In the genomic region with DNA sequence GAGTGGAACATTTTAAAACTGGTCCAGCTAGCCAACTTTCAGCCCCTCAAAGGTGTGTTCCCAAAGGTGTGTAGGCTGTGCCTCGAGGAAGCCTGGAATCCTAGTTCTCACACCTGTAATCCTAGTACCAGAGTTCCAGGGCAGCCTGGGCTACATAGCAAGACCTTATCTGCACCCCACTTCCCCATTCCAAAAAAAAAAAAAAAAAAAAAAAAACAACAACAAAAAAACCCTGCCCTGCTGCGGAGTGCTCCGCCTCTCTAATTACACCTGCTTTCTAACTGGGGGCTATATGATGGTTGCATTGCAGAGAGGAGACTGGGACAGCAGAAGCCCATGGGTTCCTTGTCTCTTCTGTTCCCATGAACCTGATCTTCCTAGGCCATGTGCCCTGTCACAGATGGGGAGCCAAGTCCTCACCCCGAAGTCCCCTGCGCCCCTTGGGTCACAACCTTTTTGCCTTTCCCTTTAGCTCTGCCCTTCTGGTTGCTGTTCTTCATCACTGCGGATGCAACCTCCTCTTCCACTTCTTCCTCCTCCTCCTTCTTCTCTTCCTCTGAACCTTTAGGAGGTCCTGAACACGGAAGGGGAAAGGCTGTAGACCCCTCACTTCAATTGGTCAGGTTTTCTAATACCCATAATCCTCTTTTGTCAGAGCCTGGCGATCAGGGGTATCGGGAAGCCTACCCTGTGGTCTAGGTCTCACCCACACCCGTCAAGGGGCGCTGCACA, we compare ENCODE assay signal across 9 mouse cellular contexts. TPM values are rescaled to one million over a fixed set of nuclear protein-coding genes. Genes with fewer than 3 reads are reported as not detected.
DNase-seq lines count a peak whose midpoint lies in the region; ATAC-seq and TF ChIP-seq lines count a peak whose summit lies in the region.
"Had no signal": no experiment of that assay in that cellular context is flagged by ENCODE, and none has a peak within 500 bp of the region (broad histone marks: within the 10 kb centered on the region; RNA-seq: fewer than 3 reads in every experiment).

No protein-coding gene starts in this region.

- no peaks in the 10 kb centered on the region for H3K9me3 ChIP-seq in neural tube, embryonic 11.5 days (ENCODE audit: control insufficient read depth, low read length)
- no peaks in the 10 kb centered on the region for H3K9me3 ChIP-seq in hindbrain, embryonic 10.5 days
- H3K9me3 ChIP-seq in liver, postnatal 0 days (ENCODE audit: low read length): no peaks in the 10 kb centered on the region

- no peaks in the 10 kb centered on the region for H3K36me3 ChIP-seq in neural tube, embryonic 11.5 days (ENCODE audit: control insufficient read depth, insufficient read depth, low read length)
- no peaks in the 10 kb centered on the region for H3K36me3 ChIP-seq in hindbrain, embryonic 10.5 days
- no peaks in the 10 kb centered on the region for H3K36me3 ChIP-seq in liver, postnatal 0 days (replicated peaks; ENCODE audit: insufficient read depth, low read length)

- peaks cover 62% of the 10 kb centered on the region for H3K27me3 ChIP-seq in neural tube, embryonic 11.5 days (ENCODE audit: control insufficient read depth, insufficient read depth, low read length)
- peaks cover 94% of the 10 kb centered on the region for H3K27me3 ChIP-seq in hindbrain, embryonic 10.5 days (ENCODE audit: insufficient read depth, poor library complexity, severe bottlenecking)
- peaks cover 60% of the 10 kb centered on the region for H3K27me3 ChIP-seq in liver, postnatal 0 days (ENCODE audit: insufficient read depth, low read length)

- DNase-seq in neural tube, embryonic 11.5 days (ENCODE audit: low spot score): peak; percentile 25
- no peak for DNase-seq in neural tube, embryonic 10.5 days (ENCODE audit: extremely low spot score, low spot score)
- DNase-seq in hindbrain, embryonic 10.5 days (ENCODE audit: low spot score): no peak
- no peak for DNase-seq in liver, postnatal 0 days
- no peak for DNase-seq in thymus, postnatal 0 days (ENCODE audit: low spot score)
- DNase-seq in frontal cortex, adult 2 months (ENCODE audit: extremely low spot score in 1 of 2, low spot score in 1 of 2): no peak
- DNase-seq: cerebellum, adult 11 months; layer of hippocampus, postnatal 36 days had no signal

- H3K4me1 ChIP-seq in neural tube, embryonic 11.5 days (ENCODE audit: control insufficient read depth, insufficient read depth, low read length): peaks cover 7% of the 10 kb centered on the region; the same call in 1 of the 2 replicates
- peaks cover 40% of the 10 kb centered on the region for H3K4me1 ChIP-seq in hindbrain, embryonic 10.5 days (replicated peaks)
- H3K4me1 ChIP-seq in liver, postnatal 0 days (ENCODE audit: insufficient read depth): peaks cover 5% of the 10 kb centered on the region; the same call in 1 of the 2 replicates

- H3K9ac ChIP-seq in neural tube, embryonic 11.5 days (ENCODE audit: low read length): 0 out of 2 replicates have a peak overlapping the region, but pooled peaks have one; percentile 39
- H3K9ac ChIP-seq in liver, postnatal 0 days (replicated peaks): no peak overlapping the region

- no peak for ATAC-seq in neural tube, embryonic 11.5 days (ENCODE audit: insufficient read depth, low FRiP score, low TSS enrichment)
- ATAC-seq in liver, postnatal 0 days: no peak
- no peak for ATAC-seq in frontal cortex, adult (ENCODE audit: low TSS enrichment)

- peak overlapping the region; percentile 50 for H3K4me2 ChIP-seq in neural tube, embryonic 11.5 days (ENCODE audit: low read depth)
- peak overlapping the region; percentile 29; the same call in 1 of the 2 replicates for H3K4me2 ChIP-seq in liver, postnatal 0 days (ENCODE audit: low read depth, low read length)

- no peak for TF ChIP-seq EP300 in liver, postnatal 0 days (IDR thresholded peaks at IDR 0.05; ENCODE audit: low read depth)

- H3K27ac ChIP-seq in neural tube, embryonic 11.5 days (ENCODE audit: low read depth, low read length): no peak overlapping the region
- peak overlapping the region; percentile 79; the same call in 1 of the 2 replicates for H3K27ac ChIP-seq in hindbrain, embryonic 10.5 days
- H3K27ac ChIP-seq in liver, postnatal 0 days (ENCODE audit: low read depth): no peak overlapping the region

- TF ChIP-seq CTCF in liver, postnatal 0 days (IDR thresholded peaks at IDR 0.05; ENCODE audit: low read depth): no peak

- WGBS in neural tube, embryonic 11.5 days: 32% methylated on average over 11 of the region's 11 CpGs
- WGBS in hindbrain, embryonic 10.5 days: 33% methylated on average over 11 of the region's 11 CpGs
- 32% methylated on average over 11 of the region's 11 CpGs for WGBS in liver, postnatal 0 days (ENCODE audit: insufficient replicate concordance)

- peak overlapping the region; percentile 22; the same call in 1 of the 2 replicates for H3K4me3 ChIP-seq in neural tube, embryonic 11.5 days (ENCODE audit: low read depth, low read length)
- peak overlapping the region; percentile 56 for H3K4me3 ChIP-seq in hindbrain, embryonic 10.5 days
- H3K4me3 ChIP-seq in liver, postnatal 0 days (ENCODE audit: low read depth, low read length): no peak overlapping the region

RNA-seq across cellular contexts. Expression of a gene that starts 2.9 kb away (rescaled TPM):
- 3.3 and 5.0 TPM in 2 replicates for polyA plus RNA-seq in neural tube, embryonic 11.5 days (2014; fragmentation: Nextera tagmentation; extraction: Ambion mirVana)
- 2.8 and 4.0 TPM in 2 replicates for polyA plus RNA-seq in hindbrain, embryonic 10.5 days (2016; fragmentation: Nextera tagmentation; extraction: Ambion mirVana)
- 0.18 and 0.33 TPM in 2 replicates for polyA plus RNA-seq in liver, postnatal 0 days (2015; fragmentation: Nextera tagmentation; extraction: Ambion mirVana)
- polyA plus RNA-seq in thymus, postnatal 0 days (2015; fragmentation: Nextera tagmentation; extraction: Ambion mirVana): 0.54 and 0.56 TPM in 2 replicates
- polyA plus RNA-seq in frontal cortex, adult 2 months (2012; rRNA removed): 0.19 TPM in 1 of 2 replicates, not detected in the other

RNA-seq across cellular contexts. Expression of a gene that starts 11.5 kb away (rescaled TPM):
- 4.5 and 4.6 TPM in 2 replicates for polyA plus RNA-seq in neural tube, embryonic 11.5 days (2014; fragmentation: Nextera tagmentation; extraction: Ambion mirVana)
- polyA plus RNA-seq in hindbrain, embryonic 10.5 days (2016; fragmentation: Nextera tagmentation; extraction: Ambion mirVana): 5.5 and 6.1 TPM in 2 replicates
- polyA plus RNA-seq in liver, postnatal 0 days (2015; fragmentation: Nextera tagmentation; extraction: Ambion mirVana): 0.79 and 1.2 TPM in 2 replicates
- polyA plus RNA-seq in thymus, postnatal 0 days (2015; fragmentation: Nextera tagmentation; extraction: Ambion mirVana): 2.1 and 2.2 TPM in 2 replicates
- polyA plus RNA-seq in frontal cortex, adult 2 months (2012; rRNA removed): 2.5 and 2.9 TPM in 2 replicates

RNA-seq across cellular contexts. Expression of a gene that starts 33.8 kb away (rescaled TPM):
- polyA plus RNA-seq in neural tube, embryonic 11.5 days (2014; fragmentation: Nextera tagmentation; extraction: Ambion mirVana): 478 TPM in 2 replicates
- 439 and 483 TPM in 2 replicates for polyA plus RNA-seq in hindbrain, embryonic 10.5 days (2016; fragmentation: Nextera tagmentation; extraction: Ambion mirVana)
- 296 and 311 TPM in 2 replicates for polyA plus RNA-seq in liver, postnatal 0 days (2015; fragmentation: Nextera tagmentation; extraction: Ambion mirVana)
- 790 and 815 TPM in 2 replicates for polyA plus RNA-seq in thymus, postnatal 0 days (2015; fragmentation: Nextera tagmentation; extraction: Ambion mirVana)
- polyA plus RNA-seq in frontal cortex, adult 2 months (2012; rRNA removed): 771 and 790 TPM in 2 replicates

RNA-seq across cellular contexts. Expression of a gene that starts 48.8 kb away (rescaled TPM):
- 23.2 and 23.7 TPM in 2 replicates for polyA plus RNA-seq in neural tube, embryonic 11.5 days (2014; fragmentation: Nextera tagmentation; extraction: Ambion mirVana)
- 32.6 and 32.9 TPM in 2 replicates for polyA plus RNA-seq in hindbrain, embryonic 10.5 days (2016; fragmentation: Nextera tagmentation; extraction: Ambion mirVana)
- polyA plus RNA-seq in liver, postnatal 0 days (2015; fragmentation: Nextera tagmentation; extraction: Ambion mirVana): 6.7 and 7.1 TPM in 2 replicates
- 20.7 and 27.6 TPM in 2 replicates for polyA plus RNA-seq in thymus, postnatal 0 days (2015; fragmentation: Nextera tagmentation; extraction: Ambion mirVana)
- 16.9 and 18.7 TPM in 2 replicates for polyA plus RNA-seq in frontal cortex, adult 2 months (2012; rRNA removed)
